Mouse (Mus musculus) embryonic facial prominence, embryonic 10.5 days (tissue): ENCODE results near the gene Ffar2. TPM values are rescaled to one million over a fixed set of nuclear protein-coding genes. Genes with fewer than 3 reads are reported as not detected.

Experiments used
- DNase-seq: peaks from one replicate; pipeline ENCODE4 v3.0.0-alpha.2; 2017; ENCODE audit warnings: low spot score
- H3K27ac ChIP-seq: fragments of 300-500 bp; sonication (generic); replicated peaks from 2 replicates; pipeline ENCODE4 v1.5.1; 2016; ENCODE audit warnings: mild to moderate bottlenecking
- H3K27me3 ChIP-seq: fragments of 300-500 bp; sonication (generic); replicated peaks from 2 replicates; pipeline ENCODE4 v1.6.1; 2016; ENCODE audit warnings: low read depth, mild to moderate bottlenecking; ENCODE audit not compliant: poor library complexity, severe bottlenecking
- H3K36me3 ChIP-seq: fragments of 300-500 bp; sonication (generic); replicated peaks from 2 replicates; pipeline ENCODE4 v1.6.1; 2016; ENCODE audit warnings: mild to moderate bottlenecking, moderate library complexity
- H3K4me1 ChIP-seq: fragments of 300-500 bp; sonication (generic); 2 replicates; pipeline ENCODE4 v1.6.1; 2016
- H3K4me3 ChIP-seq: fragments of 300-500 bp; sonication (generic); 2 replicates; pipeline ENCODE4 v1.5.1; 2016; ENCODE audit warnings: mild to moderate bottlenecking, moderate library complexity
- H3K9me3 ChIP-seq: fragments of 300-500 bp; sonication (generic); 2 replicates; pipeline ENCODE4 v1.6.1; 2016; ENCODE audit warnings: mild to moderate bottlenecking
- WGBS: fragments of 180-500 bp; shearing (Covaris S2); methylation state at CpG from one replicate; pipeline ENCODE4 v1.1.7; 2016; 5-methylcytosine and 5-hydroxymethylcytosine counted together
- polyA plus RNA-seq: library from polyadenylated mRNA; unstranded; fragments of >200 nt; fragmentation: Nextera tagmentation; extraction: Ambion mirVana; gene quantifications from 2 replicates; pipeline ENCODE4 v1.2.1, GENCODE M21; 2016

The Ffar2 gene
- polyA plus RNA-seq: not detected in 2 replicates

DNA sequence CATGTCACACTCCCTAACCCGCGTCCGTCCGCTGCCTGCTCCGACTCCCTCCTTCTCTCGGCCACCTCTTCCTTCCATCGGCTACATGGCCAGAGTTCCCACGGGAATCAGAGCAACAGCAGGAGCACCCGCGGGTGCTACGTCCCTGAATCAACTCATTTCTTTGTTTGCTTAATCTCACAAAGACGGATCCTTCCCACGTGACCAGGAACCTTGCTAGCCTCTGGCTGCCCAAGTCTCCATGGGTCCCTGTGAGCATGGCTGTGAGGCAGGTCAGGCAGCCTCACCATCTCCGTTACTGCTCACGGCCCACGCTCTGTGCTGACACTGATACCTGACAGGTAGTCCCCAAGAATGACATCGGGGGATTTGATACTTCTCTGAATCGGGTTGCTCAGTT, at the start of gene Ffar2:
Gene Ffar2 (minus strand): TSS at position 101 of the 400 bp plus-strand sequence.
- no peaks in the 10 kb centered on the region for H3K36me3 ChIP-seq
- no peak within 1 kb of the TSS for H3K27ac ChIP-seq
- no peaks in the 10 kb centered on the region for H3K9me3 ChIP-seq
- DNase-seq: no peak
- 90% methylated on average over 18 of the region's 18 CpGs for WGBS
- no peak within 1 kb of the TSS for H3K4me3 ChIP-seq
- H3K27me3 ChIP-seq: no peaks in the 10 kb centered on the region
- H3K4me1 ChIP-seq: peaks cover 12% of the 10 kb centered on the region; the same call in 1 of the 2 replicates

DNA sequence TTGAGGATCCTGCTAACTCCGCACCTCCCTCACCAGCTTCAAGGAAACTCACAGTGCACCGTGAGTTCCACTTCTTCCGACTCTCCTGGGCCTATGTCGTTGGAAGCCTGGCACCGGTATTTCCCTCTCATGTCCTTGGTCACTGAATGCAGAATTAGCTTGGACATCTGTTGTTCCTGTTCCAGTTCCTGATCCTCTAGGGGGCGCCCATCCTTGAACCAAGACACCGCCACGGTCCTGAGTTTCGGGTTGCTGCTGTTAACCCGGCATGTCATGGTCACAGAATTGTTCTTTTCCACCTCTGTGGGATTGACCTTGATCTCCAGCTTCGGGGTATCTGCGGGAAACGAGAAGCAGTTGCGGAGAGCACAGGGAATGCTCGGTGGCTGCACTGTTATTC, 49.5 kb upstream of the Ffar2 start:
- no peaks in the 10 kb centered on the region for H3K9me3 ChIP-seq
- peak; percentile 75 for DNase-seq
- no peaks in the 10 kb centered on the region for H3K4me1 ChIP-seq
- no peaks in the 10 kb centered on the region for H3K36me3 ChIP-seq
- WGBS: 28% methylated on average over 15 of the region's 15 CpGs
- no peak overlapping the region for H3K27ac ChIP-seq
- H3K4me3 ChIP-seq: peak overlapping the region; percentile 29; the same call in 1 of the 2 replicates
- H3K27me3 ChIP-seq: peaks cover 7% of the 10 kb centered on the region; the same call in 1 of the 2 replicates

DNA sequence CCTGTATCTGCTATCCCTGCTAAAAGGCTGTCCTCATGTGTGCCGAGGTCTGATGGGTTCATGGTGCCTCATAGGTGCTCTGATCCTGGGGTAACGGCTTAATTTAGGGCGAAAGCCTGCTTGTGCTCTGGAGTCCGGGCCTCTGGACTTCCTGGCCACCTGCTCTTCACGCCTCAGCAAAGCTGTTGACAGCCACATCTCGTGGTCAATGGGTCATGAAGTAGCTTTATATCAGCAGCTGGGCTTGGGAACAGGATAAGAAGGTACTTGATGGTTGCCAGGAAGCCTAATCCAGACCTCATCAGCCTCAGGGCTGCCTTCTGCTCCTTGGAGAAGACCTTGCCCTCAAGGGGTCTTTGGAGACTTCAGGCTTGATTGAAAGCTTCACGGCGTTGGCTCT, 39.8 kb upstream of the Ffar2 start:
- WGBS: 83% methylated on average over 8 of the region's 8 CpGs
- no peaks in the 10 kb centered on the region; the same call in 1 of the 2 replicates for H3K9me3 ChIP-seq
- H3K4me3 ChIP-seq: no peak overlapping the region
- no peaks in the 10 kb centered on the region for H3K36me3 ChIP-seq
- no peak for DNase-seq
- H3K27me3 ChIP-seq: peaks cover 10% of the 10 kb centered on the region
- H3K4me1 ChIP-seq: peaks cover 18% of the 10 kb centered on the region
- H3K27ac ChIP-seq: no peak overlapping the region

DNA sequence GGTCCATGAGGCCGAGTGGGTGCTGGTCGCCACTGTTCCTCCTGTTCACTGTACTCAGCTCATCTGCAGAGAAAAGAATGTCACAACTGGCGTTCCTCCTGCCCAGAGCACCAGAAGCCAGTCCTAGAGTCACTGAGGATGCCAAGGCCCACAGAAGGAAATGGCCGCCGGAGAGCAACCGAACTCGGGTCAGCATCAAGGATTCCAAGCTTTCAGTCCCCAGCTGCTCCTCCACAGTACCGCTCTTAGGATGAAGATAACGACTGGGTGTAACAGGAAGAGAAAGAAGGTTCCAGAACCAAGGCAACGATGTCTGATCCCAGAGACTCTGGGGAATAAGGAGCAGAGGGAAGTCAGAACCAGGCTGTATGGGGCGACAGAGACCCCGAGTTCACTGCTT, 37.9 kb upstream of the Ffar2 start, which contains the start of gene Ffar1:
Gene Ffar1 (minus strand): TSS at position 101 of the 400 bp plus-strand sequence.
- Histone ChIP-seq H3K4me3 (no peak within 1 kb of the TSS), H3K4me1 (peaks cover 9% of the 10 kb centered on the region; the same call in 1 of the 2 replicates), H3K36me3 (no peaks in the 10 kb centered on the region), H3K9me3 (no peaks in the 10 kb centered on the region; the same call in 1 of the 2 replicates), H3K27me3 (peaks cover 10% of the 10 kb centered on the region), H3K27ac (no peak within 1 kb of the TSS; the same call in 1 of the 2 replicates)
- no peak for DNase-seq
- 87% methylated on average over 12 of the region's 12 CpGs for WGBS

DNA sequence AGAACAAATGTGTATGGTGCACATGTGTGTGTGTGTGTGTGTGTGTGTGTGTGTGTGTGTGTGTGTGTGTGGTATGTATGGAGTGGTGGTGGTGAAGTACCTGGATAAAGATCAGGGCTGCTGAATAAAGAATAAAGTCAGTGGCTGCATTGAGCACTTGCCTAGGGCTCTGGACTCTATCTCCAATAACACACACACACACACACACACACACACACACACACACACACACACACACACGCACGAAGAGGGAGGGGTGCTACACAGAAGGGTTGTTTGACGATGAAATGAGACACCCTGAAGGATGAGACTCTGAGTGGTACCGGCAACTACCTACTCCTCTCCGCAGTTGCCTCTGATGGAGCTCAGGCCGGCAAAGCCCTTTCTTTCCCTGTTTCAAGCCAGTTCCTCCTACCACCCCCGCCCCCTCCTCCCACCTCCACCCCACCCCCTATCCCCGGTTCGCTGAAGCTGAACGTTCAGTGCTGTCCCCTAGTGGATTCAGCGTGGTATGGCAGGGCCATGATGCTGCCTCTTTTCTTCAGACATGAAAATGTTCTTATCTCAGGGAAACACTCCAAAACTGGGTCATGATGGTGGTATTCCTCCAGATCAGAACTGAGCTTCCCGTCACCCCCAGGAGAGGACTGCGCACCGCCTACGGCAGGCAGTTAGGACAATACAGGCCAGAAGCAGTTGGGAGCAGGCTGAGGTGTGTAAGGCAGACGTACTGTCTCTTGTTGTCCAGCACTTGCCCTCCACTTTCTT, 36.2 kb upstream of the Ffar2 start:
- peak overlapping the region; percentile 46 for H3K4me3 ChIP-seq
- H3K36me3 ChIP-seq: no peaks in the 10 kb centered on the region
- peaks cover 9% of the 10 kb centered on the region; the same call in 1 of the 2 replicates for H3K4me1 ChIP-seq
- 0 out of 2 replicates have a peak overlapping the region, but pooled peaks have one; percentile 31 for H3K27ac ChIP-seq
- 9% methylated on average over 16 of the region's 16 CpGs for whole genome bisulfite sequencing
- no peaks in the 10 kb centered on the region; the same call in 1 of the 2 replicates for H3K9me3 ChIP-seq
- peaks cover 22% of the 10 kb centered on the region for H3K27me3 ChIP-seq
- DNase-seq: peak; percentile 81

DNA sequence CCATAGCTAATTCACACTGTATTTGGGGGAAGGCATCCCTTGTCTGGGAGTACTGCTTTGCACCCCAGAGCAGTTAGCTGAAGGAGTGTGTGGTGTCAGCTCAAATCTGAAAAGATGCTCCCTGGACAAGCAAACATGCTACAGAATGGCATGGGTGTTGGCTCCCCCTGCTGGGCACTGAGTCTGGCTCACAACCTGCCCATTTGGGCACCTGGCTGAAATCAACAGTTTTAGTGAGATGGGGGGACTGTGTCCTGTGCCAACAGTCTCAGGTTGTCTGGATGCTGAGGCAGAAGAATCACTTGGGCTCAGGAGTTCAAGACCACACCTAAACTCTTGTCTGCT, 35.7 kb upstream of the Ffar2 start:
- H3K4me1 ChIP-seq: peaks cover 9% of the 10 kb centered on the region; the same call in 1 of the 2 replicates
- no peak overlapping the region for H3K27ac ChIP-seq
- H3K4me3 ChIP-seq: no peak overlapping the region
- DNase-seq: peak; percentile 81
- H3K36me3 ChIP-seq: no peaks in the 10 kb centered on the region
- peaks cover 26% of the 10 kb centered on the region for H3K27me3 ChIP-seq
- no peaks in the 10 kb centered on the region; the same call in 1 of the 2 replicates for H3K9me3 ChIP-seq

DNA sequence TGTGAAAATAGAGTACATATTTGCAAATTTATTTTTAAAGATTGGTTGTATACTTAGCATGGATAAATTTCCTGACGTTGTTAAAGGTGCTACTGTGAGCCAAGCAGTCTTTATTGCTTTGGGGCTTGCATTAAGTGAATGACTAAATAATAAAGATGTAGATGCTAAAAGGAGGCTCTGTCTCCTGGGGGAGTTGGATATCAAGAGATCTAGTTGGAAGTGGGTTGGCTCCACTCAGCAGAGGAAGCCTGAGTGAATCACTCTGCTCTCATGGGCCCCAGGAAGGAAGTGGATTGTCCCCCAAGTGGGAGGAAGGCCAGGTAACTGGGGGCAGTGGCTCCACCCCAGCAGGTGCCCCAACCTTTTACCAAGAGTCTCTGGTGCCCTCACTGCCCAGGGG, 34.2 kb upstream of the Ffar2 start:
- no peak for DNase-seq
- no peak overlapping the region for H3K4me3 ChIP-seq
- peaks cover 26% of the 10 kb centered on the region for H3K27me3 ChIP-seq
- H3K36me3 ChIP-seq: no peaks in the 10 kb centered on the region
- peaks cover 9% of the 10 kb centered on the region; the same call in 1 of the 2 replicates for H3K4me1 ChIP-seq
- 74% methylated on average over 1 of the region's 1 CpGs for WGBS
- no peak overlapping the region for H3K27ac ChIP-seq
- no peaks in the 10 kb centered on the region; the same call in 1 of the 2 replicates for H3K9me3 ChIP-seq

DNA sequence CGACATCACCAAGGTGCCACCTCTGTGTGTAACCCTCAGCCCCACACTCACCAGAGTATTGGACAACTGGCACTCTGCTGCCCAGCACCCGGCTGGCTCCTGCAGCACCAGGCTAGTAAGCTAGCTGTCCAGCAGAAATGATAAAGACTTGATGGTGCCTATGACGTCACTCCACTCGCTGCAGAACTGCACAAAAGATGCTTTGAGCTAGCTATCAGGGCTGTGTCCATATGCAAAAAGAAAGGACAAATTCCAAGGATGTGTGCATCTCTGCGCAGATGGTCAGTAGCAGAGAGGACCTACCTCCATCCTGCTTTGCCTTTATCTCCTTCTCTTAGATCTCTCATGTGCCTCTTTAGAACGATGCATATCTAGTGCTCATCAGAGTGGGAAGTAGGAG, 32.5 kb upstream of the Ffar2 start, which contains the start of gene Ffar3:
Gene Ffar3 (minus strand): TSS at position 101 of the 400 bp plus-strand sequence.
- no peak within 1 kb of the TSS for H3K27ac ChIP-seq
- peaks cover 9% of the 10 kb centered on the region; the same call in 1 of the 2 replicates for H3K4me1 ChIP-seq
- 85% methylated on average over 6 of the region's 6 CpGs for WGBS
- H3K36me3 ChIP-seq: no peaks in the 10 kb centered on the region
- no peak within 1 kb of the TSS for H3K4me3 ChIP-seq
- peaks cover 23% of the 10 kb centered on the region for H3K27me3 ChIP-seq
- H3K9me3 ChIP-seq: no peaks in the 10 kb centered on the region
- no peak for DNase-seq

DNA sequence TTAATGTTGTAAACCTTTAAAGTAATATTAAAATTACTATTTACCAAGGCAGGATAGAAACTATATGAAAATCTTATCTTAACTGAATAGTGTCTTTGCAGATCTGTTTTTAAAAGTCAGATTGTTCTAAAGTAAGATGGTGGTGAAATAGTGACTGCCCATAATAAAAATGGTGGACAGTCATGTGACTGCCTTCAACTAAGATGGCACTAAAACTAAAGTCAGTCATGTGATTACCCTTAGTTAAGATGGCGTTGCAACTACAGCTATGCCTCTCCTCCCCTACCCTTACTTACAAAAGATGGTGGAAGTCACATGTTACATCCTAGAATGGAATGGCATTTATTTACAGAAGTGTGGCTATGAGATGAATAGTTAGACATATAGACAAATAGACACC, 27.8 kb upstream of the Ffar2 start:
- Histone ChIP-seq H3K36me3 (no peaks in the 10 kb centered on the region), H3K4me3 (no peak overlapping the region), H3K9me3 (no peaks in the 10 kb centered on the region), H3K27me3 (peaks cover 16% of the 10 kb centered on the region; the same call in 1 of the 2 replicates), H3K27ac (no peak overlapping the region), H3K4me1 (0 out of 2 replicates have a peak, but pooled peaks cover 2% of the 10 kb centered on the region)
- WGBS: 80% methylated on average over 1 of the region's 1 CpGs
- DNase-seq: no peak

DNA sequence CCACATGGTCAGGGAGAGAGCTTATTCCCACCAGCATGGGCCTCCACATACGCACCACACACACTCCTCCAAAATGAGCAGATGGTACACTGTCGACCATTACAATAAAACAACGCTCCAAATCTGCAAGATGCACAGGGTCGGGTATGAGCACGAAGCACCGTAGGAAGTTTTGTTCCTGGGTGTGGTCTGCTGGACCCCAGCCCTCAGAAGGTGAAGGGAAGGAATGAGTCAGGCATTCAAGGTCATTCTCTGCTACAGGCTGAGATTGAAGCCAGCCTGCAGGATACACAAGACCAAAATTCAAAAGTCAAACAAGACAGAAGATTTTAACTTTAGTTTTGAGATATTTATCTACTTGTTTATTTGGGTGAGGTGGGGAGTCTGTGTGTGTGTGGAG, 24.4 kb upstream of the Ffar2 start:
- Histone ChIP-seq H3K4me3 (no peak overlapping the region), H3K9me3 (no peaks in the 10 kb centered on the region), H3K4me1 (peaks cover 17% of the 10 kb centered on the region), H3K36me3 (no peaks in the 10 kb centered on the region), H3K27ac (no peak overlapping the region), H3K27me3 (no peaks in the 10 kb centered on the region)
- no peak for DNase-seq
- 87% methylated on average over 6 of the region's 6 CpGs for WGBS

DNA sequence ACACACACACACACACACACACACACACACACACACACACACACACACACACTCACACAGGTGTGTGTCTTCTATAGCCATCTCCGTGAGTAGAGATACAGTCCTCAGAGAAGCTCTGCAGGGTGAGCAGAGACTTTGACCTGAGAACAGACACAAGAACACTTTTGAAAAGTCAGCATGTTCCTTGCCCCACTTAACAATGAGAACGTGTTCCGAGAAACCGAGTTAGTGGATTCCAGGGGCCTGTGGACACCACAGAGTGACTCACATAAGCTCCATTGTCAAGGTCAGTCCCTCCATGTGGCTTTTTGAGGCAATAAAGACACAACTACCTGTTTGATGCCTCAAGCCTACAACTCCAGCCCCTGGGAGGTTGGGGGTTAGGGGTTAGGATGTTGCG, 23.8 kb upstream of the Ffar2 start:
- no peaks in the 10 kb centered on the region for H3K27me3 ChIP-seq
- peaks cover 17% of the 10 kb centered on the region for H3K4me1 ChIP-seq
- 85% methylated on average over 5 of the region's 5 CpGs for WGBS
- no peak overlapping the region for H3K4me3 ChIP-seq
- DNase-seq: no peak
- H3K27ac ChIP-seq: no peak overlapping the region
- H3K36me3 ChIP-seq: no peaks in the 10 kb centered on the region
- no peaks in the 10 kb centered on the region for H3K9me3 ChIP-seq

DNA sequence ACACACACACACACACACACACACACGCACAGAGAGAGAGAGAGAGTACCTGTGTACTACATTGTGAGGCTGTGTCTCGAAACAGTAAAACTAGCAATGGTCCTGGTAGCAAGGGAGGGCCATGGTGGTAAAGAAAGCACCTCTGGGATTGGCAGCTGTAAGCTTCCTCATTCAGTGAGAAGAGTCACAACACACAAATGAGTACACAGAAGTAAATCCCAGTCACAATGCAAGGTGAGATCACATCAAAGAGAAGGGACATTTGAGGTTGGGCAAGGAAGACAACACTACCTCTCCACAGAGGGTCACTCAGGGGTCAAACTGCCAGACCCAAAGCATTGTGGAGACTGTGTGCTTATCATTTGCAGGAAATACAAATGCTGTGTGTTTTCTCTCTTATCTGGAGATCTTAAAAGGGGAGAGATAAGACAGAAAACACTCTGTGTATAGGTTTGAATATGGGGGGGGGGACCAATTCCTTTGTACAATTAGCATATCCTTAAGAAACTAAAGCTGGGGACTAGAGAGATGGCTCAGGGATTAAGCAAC, 23.0 kb upstream of the Ffar2 start:
- no peak for DNase-seq
- no peaks in the 10 kb centered on the region for H3K27me3 ChIP-seq
- no peak overlapping the region for H3K27ac ChIP-seq
- 68% methylated on average over 2 of the region's 2 CpGs for WGBS
- H3K36me3 ChIP-seq: no peaks in the 10 kb centered on the region
- H3K9me3 ChIP-seq: no peaks in the 10 kb centered on the region
- no peak overlapping the region for H3K4me3 ChIP-seq
- peaks cover 17% of the 10 kb centered on the region for H3K4me1 ChIP-seq
